Mouse (Mus musculus) forebrain, embryonic 14.5 days (tissue): Measurements from ENCODE around the gene Rd3. TPM values are rescaled to one million over a fixed set of nuclear protein-coding genes. Genes with fewer than 3 reads are reported as not detected.

Experiments
- ATAC-seq: fragments of 200-750 bp; cut with Nextera tagmentation; 2 replicates; pipeline ENCODE4 v1.8.0; 2017; ENCODE audit warnings: mild to moderate bottlenecking, moderate library complexity
- DNase-seq: peaks from one replicate; pipeline ENCODE4 v3.0.0-alpha.2; 2015; ENCODE audit warnings: low spot score
- H3K27ac ChIP-seq: fragments of 300-500 bp; sonication (generic); 2 replicates; pipeline ENCODE4 v1.5.1; 2014; ENCODE audit warnings: low read depth, mild to moderate bottlenecking, control low read depth, low read length, moderate library complexity
- H3K27me3 ChIP-seq: fragments of 300-500 bp; sonication (generic); replicated peaks from 2 replicates; pipeline ENCODE4 v1.6.1; 2014; ENCODE audit warnings: low read length, control low read depth, mixed read lengths; ENCODE audit not compliant: control insufficient read depth, insufficient read depth
- H3K36me3 ChIP-seq: fragments of 300-500 bp; sonication (generic); 2 replicates; pipeline ENCODE4 v1.6.1; 2014; ENCODE audit warnings: low read length, control low read depth; ENCODE audit not compliant: control insufficient read depth, insufficient read depth
- H3K4me1 ChIP-seq: fragments of 300-500 bp; sonication (generic); 2 replicates; pipeline ENCODE4 v1.6.1; 2014; ENCODE audit warnings: antibody characterized with exemption, low read length, control low read depth; ENCODE audit not compliant: control insufficient read depth, insufficient read depth
- H3K4me2 ChIP-seq: fragments of 300-500 bp; sonication (generic); 2 replicates; pipeline ENCODE4 v1.6.1; 2014; ENCODE audit warnings: mild to moderate bottlenecking, control low read depth, low read length
- H3K4me3 ChIP-seq: fragments of 300-500 bp; sonication (generic); 2 replicates; pipeline ENCODE4 v1.5.1; 2014; ENCODE audit warnings: low read depth, low read length, control low read depth
- H3K9ac ChIP-seq: fragments of 300-500 bp; sonication (generic); 2 replicates; pipeline ENCODE4 v1.6.1; 2014; ENCODE audit warnings: mild to moderate bottlenecking, low read length, control low read depth, moderate library complexity
- H3K9me3 ChIP-seq: fragments of 300-500 bp; sonication (generic); replicated peaks from 2 replicates; pipeline ENCODE4 v1.6.1; 2016; ENCODE audit warnings: low read length, control low read depth, mixed read lengths; ENCODE audit not compliant: control insufficient read depth
- WGBS: fragments of 180-500 bp; shearing (Covaris S2); extraction: QIAGEN DNeasy Blood & Tissue Kit; methylation state at CpG from one replicate; pipeline ENCODE4 v1.1.7; 2014; 5-methylcytosine and 5-hydroxymethylcytosine counted together
- polyA plus RNA-seq: library from polyadenylated mRNA; unstranded; fragments of >200 nt; fragmentation: Nextera tagmentation; extraction: Ambion mirVana; gene quantifications from 2 replicates; pipeline ENCODE4 v1.2.1, GENCODE M21; 2014

The Rd3 gene
- polyA plus RNA-seq, 1 experiment from 2014 or later: 2.4 TPM

GRCm38 (mm10) chr1:191981426-191982102 is 4.4 kb downstream of the Rd3 start:
- Histone ChIP-seq H3K27me3 (no peaks in the 10 kb centered on the region), H3K9me3 (no peaks in the 10 kb centered on the region), H3K9ac (no peak overlapping the region), H3K4me3 (no peak overlapping the region), H3K36me3 (no peaks in the 10 kb centered on the region), H3K4me1 (peaks cover 8% of the 10 kb centered on the region), H3K4me2 (no peak overlapping the region), H3K27ac (peak overlapping the region; percentile 15; the same call in 1 of the 2 replicates)
- ATAC-seq: peak; percentile 73
- WGBS: 22% methylated on average over 6 of the region's 6 CpGs
- DNase-seq: peak; percentile 72

- no peaks in the 10 kb centered on the region for H3K9me3 ChIP-seq
- ATAC-seq (no peak), DNase-seq (no peak)
- H3K36me3 ChIP-seq: no peaks in the 10 kb centered on the region
- no peaks in the 10 kb centered on the region for H3K4me1 ChIP-seq
- WGBS: 80% methylated on average over 8 of the region's 8 CpGs
- no peak overlapping the region for H3K4me3 ChIP-seq
- H3K4me2 ChIP-seq: no peak overlapping the region
- H3K27ac ChIP-seq: no peak overlapping the region
- H3K9ac ChIP-seq: no peak overlapping the region
- H3K27me3 ChIP-seq: no peaks in the 10 kb centered on the region
These were observed 9.7 kb downstream of the Rd3 start for GRCm38 (mm10) chr1:191986674-191987480.

GRCm38 (mm10) chr1:191987481-191987769 is 10.3 kb downstream of the Rd3 start:
- Histone ChIP-seq H3K4me3 (no peak overlapping the region), H3K4me1 (no peaks in the 10 kb centered on the region), H3K4me2 (no peak overlapping the region), H3K27me3 (no peaks in the 10 kb centered on the region), H3K9ac (no peak overlapping the region), H3K27ac (no peak overlapping the region), H3K36me3 (no peaks in the 10 kb centered on the region), H3K9me3 (no peaks in the 10 kb centered on the region)
- DNase-seq (no peak), ATAC-seq (no peak)
- 58% methylated on average over 5 of the region's 5 CpGs for WGBS

- ATAC-seq: no peak
- no peaks in the 10 kb centered on the region for H3K27me3 ChIP-seq
- DNase-seq: no peak
- no peaks in the 10 kb centered on the region for H3K9me3 ChIP-seq
- no peak overlapping the region for H3K4me2 ChIP-seq
- H3K4me3 ChIP-seq: no peak overlapping the region
- H3K4me1 ChIP-seq: no peaks in the 10 kb centered on the region
- H3K36me3 ChIP-seq: no peaks in the 10 kb centered on the region
- WGBS: 93% methylated on average over 3 of the region's 3 CpGs
- H3K9ac ChIP-seq: no peak overlapping the region
- H3K27ac ChIP-seq: no peak overlapping the region
These were observed 11.5 kb downstream of the Rd3 start for GRCm38 (mm10) chr1:191988646-191989045.

DNA sequence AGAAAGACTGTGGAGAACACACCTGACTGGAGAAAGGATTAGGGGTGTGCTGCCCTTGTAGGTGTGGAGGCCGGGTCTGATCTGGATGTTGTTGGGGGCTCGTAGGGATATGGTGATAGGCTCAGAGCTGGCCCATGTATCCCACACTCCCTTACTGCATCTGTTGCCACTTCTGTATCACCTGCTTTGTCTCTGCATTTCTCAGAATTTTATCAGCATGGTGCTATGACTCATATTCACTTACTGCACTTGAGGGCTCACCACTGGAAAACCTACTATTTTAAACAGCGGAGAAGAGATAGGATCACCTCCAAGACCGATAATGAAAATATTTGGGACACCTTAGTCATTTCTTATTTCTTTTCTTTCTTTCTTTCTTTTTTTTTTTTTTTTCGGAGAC is 11.9 kb downstream of the Rd3 start:
- no peak for DNase-seq
- no peaks in the 10 kb centered on the region for H3K4me1 ChIP-seq
- H3K27me3 ChIP-seq: no peaks in the 10 kb centered on the region
- H3K4me2 ChIP-seq: peak overlapping the region; percentile 71
- no peak overlapping the region for H3K4me3 ChIP-seq
- no peaks in the 10 kb centered on the region for H3K36me3 ChIP-seq
- WGBS: 88% methylated on average over 5 of the region's 5 CpGs
- no peak for ATAC-seq
- no peak overlapping the region for H3K9ac ChIP-seq
- H3K9me3 ChIP-seq: no peaks in the 10 kb centered on the region
- H3K27ac ChIP-seq: no peak overlapping the region

GRCm38 (mm10) chr1:191989994-191990393 is 12.8 kb downstream of the Rd3 start:
- 0% methylated on average over 22 of the region's 22 CpGs for WGBS
- no peaks in the 10 kb centered on the region for H3K4me1 ChIP-seq
- H3K4me3 ChIP-seq: peak overlapping the region; percentile 51
- peak overlapping the region; percentile 71 for H3K4me2 ChIP-seq
- peak overlapping the region; percentile 80 for H3K9ac ChIP-seq
- no peaks in the 10 kb centered on the region for H3K27me3 ChIP-seq
- H3K27ac ChIP-seq: peak overlapping the region; percentile 77
- ATAC-seq (peak; percentile 100), DNase-seq (peak; percentile 99)
- no peaks in the 10 kb centered on the region for H3K9me3 ChIP-seq
- no peaks in the 10 kb centered on the region for H3K36me3 ChIP-seq

DNA sequence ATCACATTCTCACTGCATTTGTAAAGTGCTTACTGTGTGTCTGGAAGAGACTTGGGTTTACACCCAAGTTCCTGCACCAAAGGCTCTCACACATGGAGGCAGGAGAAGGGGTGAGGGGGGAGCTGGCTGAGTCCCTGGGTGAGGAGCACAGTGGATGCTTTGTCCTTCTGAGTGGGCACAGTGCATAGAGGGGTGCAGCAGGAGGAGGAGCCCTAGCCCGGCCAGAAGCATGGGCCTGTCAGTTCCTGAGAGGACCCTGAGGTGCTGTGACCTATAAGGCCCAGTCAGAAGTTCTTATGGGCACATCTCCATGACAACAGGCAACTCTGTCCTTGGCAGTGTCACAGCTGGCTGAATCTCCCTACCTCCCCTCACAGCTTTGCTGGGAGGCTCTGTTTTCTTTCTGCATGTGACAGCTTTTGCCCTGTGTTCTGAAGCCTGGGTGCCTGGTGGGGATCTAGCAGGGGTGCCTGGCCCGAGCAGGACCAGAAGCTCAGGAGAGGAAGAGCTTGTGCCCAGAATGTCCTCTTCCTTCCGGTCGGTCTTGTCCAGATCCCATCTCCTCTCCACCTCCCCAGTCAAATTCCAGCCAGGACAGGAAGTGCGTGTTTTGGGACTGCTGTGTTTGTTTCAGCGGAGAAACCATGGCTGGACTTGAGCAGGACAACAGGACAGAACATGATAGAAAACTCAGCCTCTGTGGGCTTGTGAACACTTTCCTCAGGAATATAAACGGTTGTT is 15.0 kb downstream of the Rd3 start:
- Histone ChIP-seq H3K27me3 (no peaks in the 10 kb centered on the region), H3K27ac (no peak overlapping the region), H3K36me3 (no peaks in the 10 kb centered on the region), H3K9me3 (no peaks in the 10 kb centered on the region), H3K4me1 (no peaks in the 10 kb centered on the region), H3K9ac (no peak overlapping the region), H3K4me2 (no peak overlapping the region), H3K4me3 (no peak overlapping the region)
- 80% methylated on average over 7 of the region's 7 CpGs for WGBS
- ATAC-seq (no peak), DNase-seq (no peak)

DNA sequence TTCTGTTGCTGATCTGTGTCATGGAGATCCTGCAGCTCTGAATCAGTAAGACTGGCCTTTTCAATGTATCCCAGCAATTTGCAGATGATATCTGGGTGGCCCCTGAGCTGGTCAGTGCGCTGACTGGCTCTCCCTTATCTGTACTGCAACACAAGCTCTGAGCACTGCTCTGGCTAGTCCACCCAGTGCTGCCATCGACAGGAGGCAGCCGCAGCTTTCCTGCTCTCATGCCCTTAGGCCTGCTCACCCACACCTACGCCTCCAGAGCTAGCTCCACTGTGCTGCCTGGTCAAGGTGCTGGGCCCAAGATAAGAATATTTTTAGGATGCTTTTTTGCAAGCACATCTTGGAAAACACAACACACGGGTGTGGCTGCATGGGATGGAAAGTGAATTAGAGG is 17.3 kb downstream of the Rd3 start:
- H3K4me2 ChIP-seq: no peak overlapping the region
- no peaks in the 10 kb centered on the region for H3K36me3 ChIP-seq
- no peak overlapping the region for H3K4me3 ChIP-seq
- no peaks in the 10 kb centered on the region for H3K4me1 ChIP-seq
- DNase-seq (no peak), ATAC-seq (no peak)
- H3K9ac ChIP-seq: no peak overlapping the region
- no peaks in the 10 kb centered on the region for H3K9me3 ChIP-seq
- H3K27me3 ChIP-seq: no peaks in the 10 kb centered on the region
- 81% methylated on average over 5 of the region's 5 CpGs for WGBS
- H3K27ac ChIP-seq: no peak overlapping the region

- H3K27ac ChIP-seq: no peak overlapping the region
- no peaks in the 10 kb centered on the region for H3K9me3 ChIP-seq
- no peak overlapping the region for H3K4me3 ChIP-seq
- ATAC-seq (no peak), DNase-seq (peak; percentile 44)
- no peaks in the 10 kb centered on the region for H3K4me1 ChIP-seq
- H3K36me3 ChIP-seq: no peaks in the 10 kb centered on the region
- WGBS: 59% methylated on average over 4 of the region's 4 CpGs
- no peak overlapping the region for H3K4me2 ChIP-seq
- H3K27me3 ChIP-seq: no peaks in the 10 kb centered on the region
- H3K9ac ChIP-seq: no peak overlapping the region
These were observed 18.3 kb downstream of the Rd3 start for GRCm38 (mm10) chr1:191995488-191995887.
